Mouse (Mus musculus): Measurements from ENCODE around the gene P4ha3. TPM values are rescaled to one million over a fixed set of nuclear protein-coding genes. Genes with fewer than 3 reads are reported as not detected.
A peak's percentile ranks its signal among the peaks of the same experiment; 100 is the strongest.

The P4ha3 gene
- total and polyA plus RNA-seq, 2 experiments from 2014 or later, result 2.9 to 9.3 TPM

- no peaks in the 10 kb centered on the region for H3K9me3 ChIP-seq (ENCODE audit: low read length)
- peaks cover 5% of the 10 kb centered on the region; the same call in 1 of the 2 replicates for H3K4me1 ChIP-seq (ENCODE audit: insufficient read depth, low read length)
- no peak overlapping the region for H3K27ac ChIP-seq
- peak; percentile 44 for DNase-seq (ENCODE audit: low spot score)
- ATAC-seq, result no peak
- no peaks in the 10 kb centered on the region for H3K36me3 ChIP-seq (ENCODE audit: insufficient read depth, low read length)
- H3K27me3 ChIP-seq (ENCODE audit: insufficient read depth, low read length), result no peaks in the 10 kb centered on the region
- 9% methylated on average over 3 of the region's 3 CpGs for WGBS
- TF ChIP-seq CTCF (IDR thresholded peaks at IDR 0.05; ENCODE audit: low read depth), result no peak
- H3K4me2 ChIP-seq (ENCODE audit: low read depth, low read length), result no peak overlapping the region
- no peak overlapping the region for H3K4me3 ChIP-seq (ENCODE audit: low read length)
- no peak overlapping the region for H3K9ac ChIP-seq (replicated peaks; ENCODE audit: low read length)
Measured at GRCm38 (mm10) chr7:100283298-100283697, 2.0 kb upstream of the P4ha3 start.

DNA sequence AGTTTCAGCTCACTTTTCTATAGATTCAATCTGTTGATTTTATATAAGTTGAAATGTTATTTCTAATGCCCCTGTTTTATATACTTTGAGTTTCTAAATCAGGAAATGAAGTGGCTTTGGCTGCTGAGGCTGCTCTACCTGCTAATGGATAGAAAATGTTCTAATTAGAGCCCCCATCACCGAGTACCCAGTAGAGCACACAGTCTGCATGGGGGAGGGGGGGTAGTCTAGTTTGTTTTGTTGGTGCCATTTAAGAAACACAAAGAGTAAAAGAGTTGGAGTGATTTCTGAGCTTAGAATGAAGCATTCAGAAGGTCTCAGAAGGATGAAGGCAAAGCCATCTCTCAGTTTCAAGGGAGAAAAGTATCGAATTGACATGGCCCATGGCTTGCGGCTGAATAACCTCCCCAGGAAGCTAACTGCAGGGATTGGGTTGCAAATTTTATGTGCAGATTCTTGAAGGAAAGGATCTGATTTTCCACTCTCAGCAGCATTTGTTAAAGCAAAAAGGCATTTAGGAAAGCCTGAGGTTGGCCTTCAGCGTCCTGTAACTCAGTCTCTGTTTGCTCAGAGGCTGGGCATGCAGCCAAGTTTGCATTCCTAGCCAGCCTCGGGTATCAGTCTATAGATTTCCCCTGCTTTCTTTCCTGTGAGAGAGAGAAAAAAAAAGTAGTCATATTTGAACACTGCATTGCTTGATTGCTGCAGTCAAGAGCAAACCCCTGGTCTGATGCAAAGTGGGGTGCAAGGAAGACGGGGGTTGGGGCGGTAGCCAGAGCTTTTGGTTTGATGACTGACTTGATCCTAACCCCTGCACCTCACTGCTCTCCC is 2.6 kb downstream of the P4ha3 start:
- Histone ChIP-seq H3K36me3 (ENCODE audit: insufficient read depth, low read length) (no peaks in the 10 kb centered on the region), H3K9me3 (ENCODE audit: low read length) (no peaks in the 10 kb centered on the region), H3K4me3 (ENCODE audit: low read length) (no peak overlapping the region), H3K4me1 (ENCODE audit: insufficient read depth, low read length) (peaks cover 5% of the 10 kb centered on the region; the same call in 1 of the 2 replicates), H3K4me2 (ENCODE audit: low read depth, low read length) (0 out of 2 replicates have a peak overlapping the region, but pooled peaks have one; percentile 2), H3K9ac (replicated peaks; ENCODE audit: low read length) (no peak overlapping the region), H3K27me3 (ENCODE audit: insufficient read depth, low read length) (no peaks in the 10 kb centered on the region), H3K27ac (peak overlapping the region; percentile 27; the same call in 1 of the 2 replicates)
- peak; percentile 72 for DNase-seq (ENCODE audit: low spot score)
- no peak for ATAC-seq
- TF ChIP-seq CTCF (IDR thresholded peaks at IDR 0.05; ENCODE audit: low read depth), result no peak
- 16% methylated on average over 7 of the region's 7 CpGs for WGBS

DNA sequence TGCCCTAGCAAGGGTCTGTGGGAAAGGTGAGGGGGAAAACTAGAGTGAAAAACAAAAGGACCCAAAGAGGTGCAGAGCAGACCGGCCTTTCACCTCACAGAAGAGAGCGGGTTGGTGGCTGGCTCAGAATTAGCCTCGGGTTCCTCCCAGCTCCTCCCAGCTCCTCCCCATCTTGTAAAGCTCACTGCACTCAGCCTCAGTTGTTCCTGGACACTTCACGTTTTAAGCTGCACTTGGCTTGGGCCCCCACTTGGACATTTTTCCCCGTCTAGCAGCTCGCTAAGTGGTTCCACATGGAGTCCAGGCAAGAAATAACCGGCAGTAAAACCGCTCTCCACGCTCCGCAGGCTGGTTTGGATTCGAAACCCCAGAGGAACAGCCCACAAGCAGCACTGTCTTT is 3.3 kb downstream of the P4ha3 start:
- Histone ChIP-seq H3K36me3 (ENCODE audit: insufficient read depth, low read length) (no peaks in the 10 kb centered on the region), H3K4me1 (ENCODE audit: insufficient read depth, low read length) (peaks cover 5% of the 10 kb centered on the region; the same call in 1 of the 2 replicates), H3K27ac (peak overlapping the region; percentile 27; the same call in 1 of the 2 replicates), H3K9me3 (ENCODE audit: low read length) (no peaks in the 10 kb centered on the region), H3K9ac (replicated peaks; ENCODE audit: low read length) (no peak overlapping the region), H3K4me2 (ENCODE audit: low read depth, low read length) (0 out of 2 replicates have a peak overlapping the region, but pooled peaks have one; percentile 2), H3K27me3 (ENCODE audit: insufficient read depth, low read length) (no peaks in the 10 kb centered on the region), H3K4me3 (ENCODE audit: low read length) (no peak overlapping the region)
- WGBS, result 43% methylated on average over 11 of the region's 11 CpGs
- DNase-seq (ENCODE audit: low spot score) (no peak), ATAC-seq (no peak)
- no peak for TF ChIP-seq CTCF (IDR thresholded peaks at IDR 0.05; ENCODE audit: low read depth)

DNA sequence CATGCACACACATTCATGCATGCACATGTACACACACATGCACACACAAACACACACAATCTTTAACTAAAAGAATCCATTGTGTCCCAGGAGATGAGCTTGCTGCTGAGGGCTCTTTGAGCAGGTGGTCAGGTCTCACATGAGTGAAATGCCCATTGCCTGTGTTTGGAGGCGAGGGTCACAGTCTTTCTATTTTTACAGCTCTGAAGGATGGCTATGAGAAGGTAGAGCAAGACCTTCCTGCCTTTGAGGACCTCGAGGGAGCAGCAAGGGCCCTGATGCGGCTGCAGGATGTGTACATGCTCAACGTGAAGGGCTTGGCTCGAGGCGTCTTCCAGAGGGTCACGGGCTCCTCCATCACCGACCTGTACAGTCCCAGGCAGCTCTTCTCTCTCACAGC is 8.2 kb downstream of the P4ha3 start:
- H3K36me3 ChIP-seq (ENCODE audit: insufficient read depth, low read length), result no peaks in the 10 kb centered on the region
- no peaks in the 10 kb centered on the region for H3K27me3 ChIP-seq (ENCODE audit: insufficient read depth, low read length)
- no peaks in the 10 kb centered on the region for H3K4me1 ChIP-seq (ENCODE audit: insufficient read depth, low read length)
- no peak overlapping the region for H3K4me2 ChIP-seq (ENCODE audit: low read depth, low read length)
- no peak overlapping the region for H3K4me3 ChIP-seq (ENCODE audit: low read length)
- 81% methylated on average over 8 of the region's 8 CpGs for WGBS
- ATAC-seq, result no peak
- no peak for DNase-seq (ENCODE audit: low spot score)
- no peak for TF ChIP-seq CTCF (IDR thresholded peaks at IDR 0.05; ENCODE audit: low read depth)
- H3K9ac ChIP-seq (replicated peaks; ENCODE audit: low read length), result no peak overlapping the region
- H3K9me3 ChIP-seq (ENCODE audit: low read length), result no peaks in the 10 kb centered on the region
- H3K27ac ChIP-seq, result no peak overlapping the region

- ATAC-seq (no peak), DNase-seq (ENCODE audit: low spot score) (no peak)
- H3K27me3 ChIP-seq (ENCODE audit: insufficient read depth, low read length), result no peaks in the 10 kb centered on the region
- H3K4me3 ChIP-seq (ENCODE audit: low read length), result no peak overlapping the region
- no peaks in the 10 kb centered on the region for H3K36me3 ChIP-seq (ENCODE audit: insufficient read depth, low read length)
- no peak overlapping the region for H3K27ac ChIP-seq
- H3K9me3 ChIP-seq (ENCODE audit: low read length), result no peaks in the 10 kb centered on the region
- H3K9ac ChIP-seq (replicated peaks; ENCODE audit: low read length), result no peak overlapping the region
- WGBS, result 81% methylated on average over 2 of the region's 2 CpGs
- H3K4me1 ChIP-seq (ENCODE audit: insufficient read depth, low read length), result no peaks in the 10 kb centered on the region
- TF ChIP-seq CTCF (IDR thresholded peaks at IDR 0.05; ENCODE audit: low read depth), result peak; percentile 11; the same call in 1 of the 2 replicates
- no peak overlapping the region for H3K4me2 ChIP-seq (ENCODE audit: low read depth, low read length)
Measured at GRCm38 (mm10) chr7:100295745-100296144, 10.4 kb downstream of the P4ha3 start.

- no peak for TF ChIP-seq CTCF (IDR thresholded peaks at IDR 0.05; ENCODE audit: low read depth)
- Histone ChIP-seq H3K4me1 (ENCODE audit: insufficient read depth, low read length) (no peaks in the 10 kb centered on the region), H3K4me3 (ENCODE audit: low read length) (no peak overlapping the region), H3K27ac (no peak overlapping the region), H3K36me3 (ENCODE audit: insufficient read depth, low read length) (no peaks in the 10 kb centered on the region), H3K27me3 (ENCODE audit: insufficient read depth, low read length) (no peaks in the 10 kb centered on the region), H3K4me2 (ENCODE audit: low read depth, low read length) (no peak overlapping the region), H3K9me3 (ENCODE audit: low read length) (no peaks in the 10 kb centered on the region), H3K9ac (replicated peaks; ENCODE audit: low read length) (no peak overlapping the region)
- DNase-seq (ENCODE audit: low spot score) (no peak), ATAC-seq (no peak)
- WGBS, result 73% methylated on average over 6 of the region's 6 CpGs
Measured at GRCm38 (mm10) chr7:100296699-100297098, 11.4 kb downstream of the P4ha3 start.
